Comparison of ENCODE assay signal across 14 mouse cellular contexts in the genomic region with DNA sequence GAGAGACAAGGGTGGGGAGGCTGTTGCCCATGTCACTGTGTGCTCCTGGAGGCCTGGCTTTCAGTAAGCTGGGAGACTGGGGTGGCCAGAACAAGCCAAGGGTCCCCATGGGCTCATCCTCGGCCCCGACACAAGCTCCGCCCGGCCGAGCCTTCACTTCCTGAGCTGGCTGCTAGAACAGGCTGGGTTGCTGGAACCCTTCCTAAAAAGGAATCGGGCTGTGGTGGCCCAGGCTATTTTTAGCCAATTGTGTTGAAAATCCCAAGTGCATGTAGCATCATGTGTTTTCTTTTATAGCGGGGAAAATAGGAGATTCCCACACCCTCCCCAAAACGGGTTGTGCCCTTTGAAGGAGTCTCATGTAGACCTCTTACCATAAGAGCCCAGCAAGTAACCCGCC.
DNase-seq lines count a peak whose midpoint lies in the region; ATAC-seq and TF ChIP-seq lines count a peak whose summit lies in the region.
"Had no signal": no experiment of that assay in that cellular context is flagged by ENCODE, and none has a peak within 500 bp of the region (broad histone marks: within the 10 kb centered on the region; RNA-seq: fewer than 3 reads in every experiment).

No protein-coding gene starts in this region.

- no peak overlapping the region for H3K4me2 ChIP-seq in kidney, embryonic 14.5 days (replicated peaks; ENCODE audit: low read depth, low read length)
- H3K4me2 ChIP-seq: embryonic facial prominence, embryonic 13.5 days; hindbrain, embryonic 13.5 days; limb, embryonic 13.5 days had no signal

- H3K27me3 ChIP-seq in kidney, adult 2 months (replicated peaks; ENCODE audit: control insufficient read depth, insufficient read depth, low read length) = no peaks in the 10 kb centered on the region
- H3K27me3 ChIP-seq in kidney, embryonic 14.5 days (ENCODE audit: control insufficient read depth, insufficient read depth, low read length) = no peaks in the 10 kb centered on the region
- H3K27me3 ChIP-seq: embryonic facial prominence, embryonic 13.5 days; hindbrain, embryonic 13.5 days; limb, embryonic 13.5 days had no signal

- H3K4me1 ChIP-seq in kidney, adult 2 months (ENCODE audit: control insufficient read depth, insufficient read depth, low read length) = peaks cover 10% of the 10 kb centered on the region
- peaks cover 22% of the 10 kb centered on the region for H3K4me1 ChIP-seq in kidney, embryonic 14.5 days (ENCODE audit: control insufficient read depth, insufficient read depth, low read length)

- TF ChIP-seq POLR2A in kidney, adult 2 months (IDR thresholded peaks at IDR 0.05; ENCODE audit: low read depth, low read length) = no peak

- no peak overlapping the region for H3K4me3 ChIP-seq in kidney, adult 2 months (ENCODE audit: insufficient read depth, low read depth, low read length)
- H3K4me3 ChIP-seq in kidney, embryonic 14.5 days (ENCODE audit: low read length) = no peak overlapping the region
- H3K4me3 ChIP-seq: embryonic facial prominence, embryonic 13.5 days; hindbrain, embryonic 13.5 days; limb, embryonic 13.5 days had no signal

- DNase-seq in cerebellum, adult 8-10 months = peak; percentile 29
- no peak for DNase-seq in cerebellum, adult 11 months
- peak; percentile 79 for DNase-seq in kidney, adult 2 months
- DNase-seq in heart, adult 9 months (ENCODE audit: low spot score in 2 of 2) = peak; percentile 86 to 91
- DNase-seq in kidney, postnatal 14 days = peak; percentile 66
- no peak for DNase-seq in layer of hippocampus, postnatal 25 days (ENCODE audit: extremely low spot score in 1 of 2, low spot score in 1 of 2)
- DNase-seq: forebrain, postnatal 0 days; spleen, adult 18-20 months had no signal

- 70% methylated on average over 9 of the region's 9 CpGs for WGBS in kidney, adult 2 months
- WGBS in kidney, embryonic 14.5 days = 80% methylated on average over 9 of the region's 9 CpGs

- TF ChIP-seq CTCF in kidney, adult 2 months (conservative IDR thresholded peaks at IDR 0.05; ENCODE audit: insufficient read depth, insufficient read length, low read depth, low read length) = no peak

- no peak overlapping the region for H3K9ac ChIP-seq in kidney, embryonic 14.5 days (ENCODE audit: low read depth, low read length)
- H3K9ac ChIP-seq: embryonic facial prominence, embryonic 13.5 days; forebrain, postnatal 0 days; hindbrain, embryonic 13.5 days; limb, embryonic 13.5 days had no signal

- no peak for ATAC-seq in kidney, embryonic 14.5 days (ENCODE audit: low FRiP score, low TSS enrichment)
- ATAC-seq in granulocyte monocyte progenitor cell, adult 5-6 weeks (replicated peaks; ENCODE audit: poor library complexity, severe bottlenecking) = no peak
- ATAC-seq: forebrain, postnatal 0 days had no signal

- H3K9me3 ChIP-seq in kidney, embryonic 14.5 days (ENCODE audit: control insufficient read depth, low read length) = 0 out of 2 replicates have a peak, but pooled peaks cover 5% of the 10 kb centered on the region
- H3K9me3 ChIP-seq: embryonic facial prominence, embryonic 13.5 days; hindbrain, embryonic 13.5 days had no signal

- no peaks in the 10 kb centered on the region for H3K36me3 ChIP-seq in kidney, adult 2 months (ENCODE audit: control insufficient read depth, insufficient read depth, low read length)
- H3K36me3 ChIP-seq in kidney, embryonic 14.5 days (ENCODE audit: control insufficient read depth, insufficient read depth, low read length) = no peaks in the 10 kb centered on the region

- peak overlapping the region; percentile 29; the same call in 1 of the 2 replicates for H3K27ac ChIP-seq in kidney, adult 2 months (ENCODE audit: insufficient read depth, low read depth, low read length)
- no peak overlapping the region for H3K27ac ChIP-seq in kidney, embryonic 14.5 days (ENCODE audit: low read depth, low read length)
- H3K27ac ChIP-seq: embryonic facial prominence, embryonic 13.5 days; hindbrain, embryonic 13.5 days; limb, embryonic 13.5 days; macrophage had no signal

Comparison
In these comparisons a context has a peak if more than half of its experiments do, and no peak if none do; other contexts are left out.
1. DNase-seq: peak in cerebellum, adult 8-10 months (single experiment), kidney, adult 2 months (single experiment), heart, adult 9 months (2 of 2) and kidney, postnatal 14 days (single experiment); none in cerebellum, adult 11 months (single experiment) and layer of hippocampus, postnatal 25 days (0 of 2).